Mouse (Mus musculus): ENCODE results near the gene Pou2f2. TPM values are rescaled to one million over a fixed set of nuclear protein-coding genes. Genes with fewer than 3 reads are reported as not detected.
A peak's percentile ranks its signal among the peaks of the same experiment; 100 is the strongest.

The Pou2f2 gene
- total RNA-seq, 2 experiments from 2014 or later: 0.44 to 0.60 TPM

- DNase-seq: no peak
- intact Hi-C loops (cut with DNase I): no loop called here
Observed at GRCm38 (mm10) chr7:25153841-25154240, 25.7 kb downstream of the Pou2f2 start.

- intact Hi-C loops (cut with DNase I): no loop called here
- DNase-seq: no peak
Observed at GRCm38 (mm10) chr7:25151916-25152556, 27.5 kb downstream of the Pou2f2 start.

- DNase-seq: no peak
- intact Hi-C loops (cut with DNase I): no loop called here
Observed at GRCm38 (mm10) chr7:25151009-25151408, 28.5 kb downstream of the Pou2f2 start.

GRCm38 (mm10) chr7:25150151-25150663 is 29.3 kb downstream of the Pou2f2 start:
- intact Hi-C loops (cut with DNase I): no loop called here
- DNase-seq: no peak

- peak; percentile 29 to 44 for DNase-seq
- intact Hi-C loops (cut with DNase I): no loop called here
Observed at GRCm38 (mm10) chr7:25145896-25146295, 33.6 kb downstream of the Pou2f2 start.

GRCm38 (mm10) chr7:25141761-25142160 is 37.8 kb downstream of the Pou2f2 start:
- intact Hi-C loops (cut with DNase I): no loop called here
- peak; percentile 65 to 72 for DNase-seq

GRCm38 (mm10) chr7:25137553-25137952 is 42.0 kb downstream of the Pou2f2 start:
- intact Hi-C loops (cut with DNase I): loop anchor here (10.0 kb wide), 1 partner anchor 267 kb away; no protein-coding TSS in a partner anchor
- DNase-seq: no peak

- intact Hi-C loops (cut with DNase I): loop anchor here (1.0 to 10.0 kb wide), 3 partner anchors 54 to 271 kb away; no protein-coding TSS in a partner anchor
- DNase-seq: peak; percentile 82 to 87
Observed at GRCm38 (mm10) chr7:25133092-25134049, 46.2 kb downstream of the Pou2f2 start.

- intact Hi-C loops (cut with DNase I): loop anchor here (5.0 to 10.0 kb wide), 2 partner anchors 200 to 272 kb away; no protein-coding TSS in a partner anchor
- DNase-seq: peak; percentile 16 to 27
Observed at GRCm38 (mm10) chr7:25132318-25132960, 47.1 kb downstream of the Pou2f2 start.

GRCm38 (mm10) chr7:25131247-25131646 is 48.3 kb downstream of the Pou2f2 start:
- no peak for DNase-seq
- intact Hi-C loops (cut with DNase I): loop anchor here (5.0 to 10.0 kb wide), 2 partner anchors 201 to 274 kb away; no protein-coding TSS in a partner anchor

- intact Hi-C loops (cut with DNase I): loop anchor here (5.0 to 10.0 kb wide), 2 partner anchors 202 to 274 kb away; no protein-coding TSS in a partner anchor
Observed at GRCm38 (mm10) chr7:25130565-25130964, 49.0 kb downstream of the Pou2f2 start.

GRCm38 (mm10) chr7:25129390-25129979 is 50.0 kb downstream of the Pou2f2 start:
- DNase-seq: peak in 1 of 2 experiments; percentile 7
- intact Hi-C loops (cut with DNase I): no loop called here

More at GRCm38 (mm10) chr7:25130565-25130964, 49.0 kb downstream of the Pou2f2 start:
- DNase-seq: no peak

- intact Hi-C loops (cut with DNase I): no loop called here
- DNase-seq: no peak
Observed at GRCm38 (mm10) chr7:25127971-25128370, 51.6 kb downstream of the Pou2f2 start.

- intact Hi-C loops (cut with DNase I): no loop called here
- DNase-seq: no peak
Observed at GRCm38 (mm10) chr7:25125716-25126281, 53.7 kb downstream of the Pou2f2 start.

GRCm38 (mm10) chr7:25121240-25121786 is 58.2 kb downstream of the Pou2f2 start:
- no peak for DNase-seq
- intact Hi-C loops (cut with DNase I): no loop called here

GRCm38 (mm10) chr7:25120061-25120834 is 59.3 kb downstream of the Pou2f2 start:
- peak; percentile 23 to 33 for DNase-seq
- intact Hi-C loops (cut with DNase I): no loop called here

GRCm38 (mm10) chr7:25112956-25113603 is 66.4 kb downstream of the Pou2f2 start:
- no peak for DNase-seq
- intact Hi-C loops (cut with DNase I): no loop called here
